Mouse (Mus musculus) lung, postnatal 36 days (tissue): ENCODE data around the gene Slc16a10.

ENCODE experiments used
- DNase-seq: peaks from one replicate; pipeline ENCODE4 v3.0.0; 2022; ENCODE audit warnings: mixed read lengths

Slc16a10 gene

DNA sequence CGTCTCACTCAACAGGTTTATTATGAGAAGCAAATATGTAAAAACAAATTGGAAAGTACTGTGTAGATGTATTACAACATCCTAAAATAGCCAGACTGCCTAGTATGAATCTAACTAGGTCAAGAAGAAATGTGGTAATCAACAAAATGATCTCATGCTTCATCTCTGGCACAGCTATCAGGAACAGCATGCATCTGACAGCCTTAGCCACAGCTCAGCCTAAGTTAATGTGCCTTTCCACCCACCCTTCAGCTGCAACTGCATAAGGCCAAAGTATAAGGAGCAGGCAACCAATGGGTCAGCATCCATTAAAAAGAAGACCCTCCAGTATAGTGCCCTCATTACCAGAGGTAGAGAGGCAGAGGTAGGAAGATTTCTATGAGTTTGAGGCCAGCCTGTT lies 34.1 kb downstream of the Slc16a10 start:
- DNase-seq, result peak; percentile 68

DNA sequence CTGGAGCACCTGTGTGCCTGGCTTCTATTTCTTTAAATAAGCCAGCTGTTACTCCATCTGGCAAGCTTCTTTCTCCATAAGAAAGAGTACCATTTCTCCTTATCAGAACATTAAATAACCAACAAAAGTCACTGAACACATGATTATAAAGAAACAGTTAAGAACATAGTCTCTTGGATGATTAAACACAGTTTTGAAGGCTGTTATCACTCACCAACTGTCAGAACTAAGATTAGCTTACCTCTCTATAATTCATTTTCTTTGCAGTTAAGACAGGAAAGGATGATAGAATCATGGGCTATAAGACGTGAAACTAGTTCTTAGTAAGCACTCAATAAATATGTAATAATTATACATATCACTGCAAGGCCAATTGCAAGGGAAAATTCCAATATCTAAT lies 36.9 kb downstream of the Slc16a10 start:
- no peak for DNase-seq

DNA sequence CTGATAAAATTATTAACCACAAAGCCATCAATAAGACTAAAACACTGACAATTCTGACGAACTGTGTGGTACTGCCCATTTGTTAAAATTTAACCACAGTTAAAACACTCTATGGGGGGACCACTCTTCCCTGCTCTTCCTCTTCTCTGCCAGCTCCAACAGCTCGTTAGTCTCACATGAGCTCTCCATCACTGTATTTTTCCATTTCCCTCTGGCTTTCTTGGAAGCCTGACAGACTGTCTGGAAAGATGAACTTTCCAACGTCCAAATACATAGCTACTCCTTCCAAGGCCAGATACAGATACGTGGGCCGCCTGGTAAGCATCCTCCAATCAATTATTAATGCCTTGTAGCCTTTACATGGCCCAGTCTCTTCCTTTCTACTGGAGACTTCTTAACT lies 38.3 kb downstream of the Slc16a10 start:
- peak; percentile 61 for DNase-seq

DNA sequence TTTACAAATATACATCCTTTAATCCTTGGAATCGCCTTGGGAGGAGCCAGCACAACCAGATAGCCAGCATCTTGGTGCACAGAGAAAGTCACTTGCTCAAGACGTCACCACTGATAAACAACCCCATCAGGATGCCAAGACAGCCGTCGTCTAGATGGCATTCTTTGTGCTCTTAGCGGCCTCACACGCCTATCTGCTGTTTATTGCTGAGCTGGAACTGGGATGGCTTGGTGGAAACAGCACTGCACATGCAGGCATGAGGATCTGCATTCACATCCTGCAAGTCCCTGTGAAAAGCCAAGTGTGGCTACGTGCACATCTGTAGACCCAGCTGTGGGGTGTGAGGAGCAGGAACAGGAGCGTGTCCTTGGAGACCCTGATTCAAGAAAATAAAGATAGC lies 39.1 kb downstream of the Slc16a10 start:
- no peak for DNase-seq

GRCm38 (mm10) chr10:40102166-40102565 lies 39.9 kb downstream of the Slc16a10 start:
- no peak for DNase-seq

GRCm38 (mm10) chr10:40098441-40098840 lies 43.6 kb downstream of the Slc16a10 start:
- no peak for DNase-seq

- peak; percentile 56 for DNase-seq
Measured at GRCm38 (mm10) chr10:40097519-40097918, 44.5 kb downstream of the Slc16a10 start.

- DNase-seq, result no peak
Measured at GRCm38 (mm10) chr10:40094752-40095151, 47.3 kb downstream of the Slc16a10 start.

DNA sequence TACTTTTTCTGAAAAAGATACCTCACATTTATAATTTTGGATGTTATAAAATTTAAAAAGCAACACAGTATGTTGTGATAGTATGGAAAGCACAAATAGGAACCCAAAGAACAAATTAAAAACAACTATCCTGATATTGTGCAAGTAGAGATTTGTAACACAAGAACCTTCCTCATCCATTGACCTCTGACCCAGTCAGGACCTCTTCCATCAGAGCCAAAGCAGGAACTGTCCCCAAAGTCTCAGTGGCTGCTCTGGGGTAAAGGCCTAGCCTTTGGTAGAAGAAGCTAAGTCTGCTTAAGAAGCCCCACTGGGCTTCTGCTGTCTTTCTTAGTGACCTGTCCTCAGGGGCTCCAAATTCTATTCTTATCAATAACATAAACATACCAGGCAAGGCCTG lies 48.5 kb downstream of the Slc16a10 start:
- DNase-seq, result peak; percentile 61

- no peak for DNase-seq
Measured at GRCm38 (mm10) chr10:40091455-40091854, 50.6 kb downstream of the Slc16a10 start.

- DNase-seq, result peak; percentile 90
Measured at GRCm38 (mm10) chr10:40090504-40091428, 51.3 kb downstream of the Slc16a10 start.

DNA sequence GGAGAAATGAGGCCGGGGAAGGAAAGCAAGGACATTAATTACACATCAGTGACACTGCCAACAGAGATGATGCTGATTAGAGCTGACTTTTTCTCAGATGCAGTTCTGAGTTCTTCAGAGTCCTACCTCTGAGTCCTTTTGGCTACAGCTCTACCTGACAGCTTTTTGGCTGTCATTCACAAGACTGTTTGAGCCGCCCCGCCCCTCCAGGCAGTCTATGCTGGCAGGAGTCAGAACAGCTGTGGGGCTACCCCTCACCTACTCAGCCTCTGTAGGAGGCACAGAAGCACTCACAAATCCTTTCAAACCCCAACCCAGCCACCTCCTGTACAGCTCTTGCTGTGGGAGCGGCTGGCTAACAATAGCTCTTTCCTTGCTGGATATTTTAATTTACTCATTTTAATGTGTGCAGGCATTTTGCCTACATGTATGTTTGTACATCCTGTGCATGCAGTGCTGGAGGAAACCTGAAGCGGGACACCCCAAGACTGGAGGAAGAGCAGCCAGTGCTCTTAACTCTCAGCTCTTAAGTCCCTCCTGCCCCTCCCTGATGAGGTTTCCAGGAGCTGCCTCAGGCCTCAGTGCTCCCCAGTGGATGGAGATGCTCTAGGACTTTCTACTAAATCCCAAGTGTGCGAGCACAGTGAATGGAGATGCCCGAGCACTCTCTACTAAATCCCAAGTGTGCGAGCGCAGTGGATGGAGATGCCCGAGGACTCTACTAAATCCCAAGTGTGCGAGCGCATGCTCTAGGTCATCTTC lies 57.5 kb downstream of the Slc16a10 start:
- DNase-seq, result no peak

DNA sequence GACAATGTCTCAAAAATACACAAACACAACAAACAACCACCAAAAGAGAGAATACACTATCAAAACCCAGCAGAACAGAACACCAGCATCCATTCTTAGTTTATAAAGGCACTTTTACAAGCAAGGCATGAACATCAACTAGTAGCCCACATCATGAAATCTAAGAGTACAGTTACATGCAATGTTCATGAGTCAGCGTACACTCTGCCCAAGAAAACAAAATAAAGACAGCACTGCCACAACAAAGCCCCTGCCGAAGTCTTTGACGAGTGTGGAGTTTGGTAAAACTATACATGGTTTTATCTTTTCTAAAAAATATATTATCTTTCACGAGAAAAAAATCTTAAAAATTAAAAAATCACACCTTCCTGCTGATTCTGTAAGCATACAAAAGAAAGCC lies 58.5 kb downstream of the Slc16a10 start:
- DNase-seq, result no peak

GRCm38 (mm10) chr10:40082668-40083067 lies 59.4 kb downstream of the Slc16a10 start:
- DNase-seq, result no peak

DNA sequence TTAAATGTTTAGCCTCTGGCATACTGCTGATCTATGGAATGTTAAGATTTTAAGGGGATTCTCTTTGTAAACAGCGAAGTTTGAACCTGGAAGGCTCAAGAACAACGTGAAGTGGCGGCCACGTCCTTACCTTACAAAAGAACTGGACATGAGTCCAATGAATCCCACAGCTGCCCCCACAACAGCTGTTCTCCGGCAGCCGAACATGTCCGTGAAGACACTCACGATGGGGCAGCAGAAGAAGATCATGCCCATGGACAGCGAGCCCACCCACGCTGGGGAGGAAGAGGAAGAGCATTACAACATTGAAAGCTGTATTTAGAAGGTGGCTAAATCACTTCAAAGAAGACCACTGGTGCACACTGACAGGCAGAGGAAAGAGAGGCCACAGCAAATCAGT lies 61.5 kb downstream of the Slc16a10 start:
- no peak for DNase-seq

DNA sequence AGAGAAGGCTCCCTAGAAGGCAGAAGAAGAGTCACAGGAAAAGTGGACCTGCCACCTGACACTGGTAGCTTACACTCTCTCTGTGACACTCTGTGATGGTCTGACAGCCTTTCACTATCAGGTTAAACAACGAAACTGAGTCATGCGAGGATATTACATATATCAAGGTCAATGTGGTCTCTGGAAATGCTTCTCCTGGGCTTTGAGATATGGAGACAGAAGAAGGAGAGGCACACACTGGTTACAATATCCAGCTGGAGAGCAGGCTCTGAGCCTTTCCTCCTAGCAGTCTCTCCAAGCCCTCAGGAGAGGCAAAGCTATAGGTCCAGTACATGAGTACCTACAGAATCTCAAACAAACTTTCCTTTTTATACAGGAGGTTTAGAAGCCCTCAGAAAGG lies 62.8 kb downstream of the Slc16a10 start:
- DNase-seq, result no peak

GRCm38 (mm10) chr10:40077960-40078353 lies 64.1 kb downstream of the Slc16a10 start:
- no peak for DNase-seq

DNA sequence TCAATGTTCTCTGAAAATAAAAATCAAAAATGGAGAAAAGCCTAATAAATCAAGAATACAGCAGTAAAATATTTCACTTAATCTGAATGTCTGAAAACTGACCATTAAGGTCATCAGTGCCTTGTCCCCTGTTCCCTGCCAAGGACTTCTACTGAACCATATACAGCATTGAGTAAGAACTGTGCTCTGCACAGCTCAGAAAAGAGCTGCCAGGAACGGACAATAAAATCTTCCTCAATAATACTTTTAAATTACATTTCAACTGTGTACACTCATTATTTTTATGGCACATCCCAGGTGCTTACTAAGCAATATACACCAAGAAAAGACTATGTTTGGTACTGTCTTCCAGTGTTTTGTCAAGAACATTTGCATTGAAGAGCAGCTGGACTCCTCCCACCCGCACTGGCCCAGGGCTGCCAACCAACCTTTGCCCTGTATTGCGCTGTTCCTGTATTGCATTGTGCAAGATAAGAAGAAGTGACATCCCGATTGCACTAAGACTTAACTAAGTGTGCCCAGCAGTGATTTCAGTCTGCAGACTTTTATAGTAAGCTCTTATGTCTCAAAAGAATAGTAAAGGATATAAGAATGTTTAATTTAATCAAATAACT lies 64.6 kb downstream of the Slc16a10 start:
- peak; percentile 65 for DNase-seq

GRCm38 (mm10) chr10:40073608-40074007 lies 68.5 kb downstream of the Slc16a10 start:
- peak; percentile 41 for DNase-seq

DNA sequence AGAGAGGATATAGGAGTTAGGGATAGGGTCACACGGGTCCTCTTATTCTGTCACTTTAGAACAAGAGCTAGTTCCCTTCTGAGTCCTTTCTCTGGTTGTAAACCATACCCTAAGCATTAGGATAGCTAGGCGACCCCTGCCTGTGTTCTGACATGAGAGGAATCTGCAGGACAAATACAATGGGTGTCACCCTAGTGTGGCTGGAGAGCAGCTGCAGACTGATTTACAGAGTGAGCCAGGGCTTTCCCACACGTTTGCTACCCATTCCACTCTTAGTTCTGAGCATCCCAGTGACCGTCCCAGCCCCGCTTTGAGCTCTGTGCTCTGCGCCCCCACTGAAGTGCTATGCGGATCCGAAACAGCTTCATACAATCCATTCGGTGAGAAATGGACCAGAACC lies 71.4 kb downstream of the Slc16a10 start:
- DNase-seq, result no peak

DNA sequence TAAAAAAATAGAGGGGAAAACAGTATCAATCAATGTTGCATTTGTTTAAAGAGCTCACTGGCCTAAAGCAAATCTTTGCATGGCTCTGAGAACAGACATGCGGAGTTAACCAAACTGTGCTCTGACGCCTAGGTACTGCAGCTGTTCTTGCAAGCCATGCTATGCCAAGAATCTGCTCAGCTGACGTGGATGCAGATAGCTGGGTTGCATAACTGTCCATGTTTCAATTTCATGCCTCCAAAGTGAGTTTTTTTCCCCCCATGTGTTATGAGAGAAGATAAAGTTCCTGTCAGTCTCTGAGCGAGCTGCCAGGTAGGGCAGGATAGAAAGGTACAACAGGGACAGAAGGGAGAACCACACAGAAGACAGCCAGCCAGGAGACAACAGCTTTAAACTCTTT lies 72.8 kb downstream of the Slc16a10 start:
- peak; percentile 58 for DNase-seq

DNA sequence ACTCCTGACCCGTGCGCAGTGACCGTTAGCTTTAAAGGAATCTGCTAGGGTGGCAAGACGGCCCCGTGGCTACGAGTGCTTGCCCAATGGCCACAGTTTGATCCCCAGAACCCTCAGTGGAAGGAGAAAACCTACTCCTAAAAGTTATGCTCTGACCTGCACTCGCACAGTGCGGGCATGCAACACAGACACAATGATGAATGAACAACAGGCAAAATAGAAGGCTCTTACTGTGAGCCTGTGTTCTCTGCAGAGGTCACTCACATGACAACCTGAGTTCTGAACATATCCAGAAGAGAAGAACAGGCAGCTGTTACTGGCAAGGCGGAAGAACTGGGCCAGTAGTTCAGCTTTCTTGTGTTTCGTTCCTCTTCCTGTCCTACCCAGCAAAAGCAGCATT lies 73.5 kb downstream of the Slc16a10 start:
- peak; percentile 29 for DNase-seq

- no peak for DNase-seq
Measured at GRCm38 (mm10) chr10:40067529-40067928, 74.5 kb downstream of the Slc16a10 start.

GRCm38 (mm10) chr10:40067071-40067470 lies 75.0 kb downstream of the Slc16a10 start:
- no peak for DNase-seq
